In genomic region chr3:38636806-38637205, GRCm38 (mm10) we compare ENCODE assay signal across 32 mouse cellular contexts.
"Had no signal": no experiment of that assay in that cellular context is flagged by ENCODE, and none has a peak within 500 bp of the region (broad histone marks: within the 10 kb centered on the region; RNA-seq: fewer than 3 reads in every experiment).

No protein-coding gene starts in this region.

- ATAC-seq: liver, embryonic 12.5 days; liver, postnatal 0 days; lung, postnatal 0 days; midbrain, embryonic 13.5 days; midbrain, embryonic 15.5 days; midbrain, embryonic 16.5 days had no signal

- H3K9me3 ChIP-seq: limb, embryonic 10.5 days; limb, embryonic 12.5 days; limb, embryonic 13.5 days; limb, embryonic 15.5 days; liver, embryonic 12.5 days; liver, embryonic 13.5 days; liver, embryonic 15.5 days; lung, embryonic 15.5 days; megakaryocyte, embryonic 14.5 days; midbrain, embryonic 10.5 days; midbrain, embryonic 12.5 days; midbrain, embryonic 13.5 days; midbrain, embryonic 15.5 days; neural tube, embryonic 12.5 days had no signal

- DNase-seq: left cerebral cortex, postnatal 4 days; liver; liver, embryonic 13.5 days; liver, postnatal 0 days; lung, adult 18-20 months; lung, adult 2 months; lung, embryonic 14.5 days; lung, postnatal 10 days; lung, postnatal 14 days; lung, postnatal 36 days; lung, postnatal 4 days; midbrain, embryonic 14.5 days had no signal

- H3K9ac ChIP-seq: limb, embryonic 12.5 days; limb, embryonic 13.5 days; limb, embryonic 15.5 days; liver, embryonic 12.5 days; liver, embryonic 13.5 days; liver, embryonic 14.5 days; liver, embryonic 15.5 days; liver, postnatal 0 days; lung, embryonic 14.5 days; lung, embryonic 15.5 days; midbrain, embryonic 12.5 days; midbrain, embryonic 13.5 days; midbrain, embryonic 15.5 days; neural tube, embryonic 12.5 days had no signal

- H3K4me1 ChIP-seq: limb, embryonic 10.5 days; liver, embryonic 15.5 days; lung, embryonic 15.5 days; megakaryocyte, embryonic 14.5 days; midbrain, embryonic 12.5 days; midbrain, embryonic 13.5 days; midbrain, embryonic 15.5 days; neural tube, embryonic 12.5 days had no signal

- H3K27me3 ChIP-seq: limb, embryonic 12.5 days; limb, embryonic 13.5 days; limb, embryonic 15.5 days; liver, embryonic 12.5 days; liver, embryonic 13.5 days; liver, embryonic 15.5 days; lung, embryonic 15.5 days; megakaryocyte, embryonic 14.5 days; midbrain, embryonic 12.5 days; midbrain, embryonic 13.5 days; midbrain, embryonic 15.5 days; neural tube, embryonic 12.5 days had no signal

- H3K27ac ChIP-seq: limb, embryonic 10.5 days; limb, embryonic 12.5 days; limb, embryonic 13.5 days; limb, embryonic 15.5 days; liver, embryonic 12.5 days; liver, embryonic 13.5 days; liver, embryonic 14.5 days; liver, embryonic 15.5 days; lung, embryonic 15.5 days; macrophage; midbrain, embryonic 10.5 days; midbrain, embryonic 12.5 days; midbrain, embryonic 13.5 days; midbrain, embryonic 15.5 days; neural tube, embryonic 12.5 days had no signal

- H3K36me3 ChIP-seq: limb, embryonic 10.5 days; limb, embryonic 12.5 days; limb, embryonic 13.5 days; limb, embryonic 15.5 days; liver, embryonic 12.5 days; liver, embryonic 13.5 days; liver, embryonic 15.5 days; lung, embryonic 15.5 days; midbrain, embryonic 10.5 days; midbrain, embryonic 12.5 days; midbrain, embryonic 13.5 days; midbrain, embryonic 15.5 days; neural tube, embryonic 12.5 days had no signal

- H3K4me3 ChIP-seq: limb, embryonic 10.5 days; limb, embryonic 12.5 days; limb, embryonic 13.5 days; limb, embryonic 15.5 days; liver, embryonic 12.5 days; liver, embryonic 13.5 days; liver, embryonic 15.5 days; lung, embryonic 15.5 days; megakaryocyte, embryonic 14.5 days; midbrain, embryonic 10.5 days; midbrain, embryonic 12.5 days; midbrain, embryonic 13.5 days; midbrain, embryonic 15.5 days; myocyte; neural tube, embryonic 12.5 days had no signal

- H3K4me2 ChIP-seq: limb, embryonic 12.5 days; limb, embryonic 13.5 days; limb, embryonic 15.5 days; liver, embryonic 11.5 days; liver, embryonic 12.5 days; liver, embryonic 13.5 days; liver, embryonic 15.5 days; lung, embryonic 14.5 days; lung, embryonic 15.5 days; midbrain, embryonic 11.5 days; midbrain, embryonic 12.5 days; midbrain, embryonic 13.5 days; midbrain, embryonic 15.5 days; neural tube, embryonic 12.5 days had no signal
